Mouse (Mus musculus): ENCODE measurements around the gene Cdk8. TPM values are rescaled to one million over a fixed set of nuclear protein-coding genes. Genes with fewer than 3 reads are reported as not detected.

Cdk8 gene
- total RNA-seq, 2 experiments from 2014 or later, result 45.8 to 49.5 TPM

GRCm38 (mm10) chr5:146265934-146266591, 35.0 kb downstream of the Cdk8 start:
- DNase-seq (ENCODE audit: extremely low spot score in 1 of 2, low spot score in 2 of 2), result no peak
- intact Hi-C loops (cut with DNase I), result no loop called here

DNA sequence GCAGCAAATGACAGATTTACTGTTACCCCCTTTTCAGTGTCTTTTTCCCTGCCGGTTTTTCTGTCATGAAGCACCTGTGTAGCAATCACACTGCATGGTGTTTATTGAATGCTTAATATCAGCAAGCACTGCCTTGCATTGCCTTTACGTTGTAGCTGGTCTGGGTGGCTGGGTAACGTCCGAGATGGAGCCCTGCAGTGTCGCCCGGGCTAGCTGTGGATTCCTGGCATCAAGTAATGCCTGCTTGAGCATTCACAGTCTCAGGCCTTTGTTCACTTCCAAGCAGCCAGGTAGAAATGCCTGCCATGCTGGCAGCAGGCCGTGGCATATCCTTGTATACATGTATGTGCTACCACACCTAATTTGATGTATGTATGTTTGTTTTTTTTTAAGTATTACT, 36.7 kb downstream of the Cdk8 start:
- no peak for DNase-seq (ENCODE audit: extremely low spot score in 1 of 2, low spot score in 2 of 2)
- intact Hi-C loops (cut with DNase I), result no loop called here

GRCm38 (mm10) chr5:146270593-146270992, 39.6 kb downstream of the Cdk8 start:
- intact Hi-C loops (cut with DNase I), result loop anchor here (5.0 kb wide), 1 partner anchor 38 kb away; the partner anchor contains the start of gene Cdk8
- DNase-seq (ENCODE audit: extremely low spot score in 1 of 2, low spot score in 2 of 2), result no peak

DNA sequence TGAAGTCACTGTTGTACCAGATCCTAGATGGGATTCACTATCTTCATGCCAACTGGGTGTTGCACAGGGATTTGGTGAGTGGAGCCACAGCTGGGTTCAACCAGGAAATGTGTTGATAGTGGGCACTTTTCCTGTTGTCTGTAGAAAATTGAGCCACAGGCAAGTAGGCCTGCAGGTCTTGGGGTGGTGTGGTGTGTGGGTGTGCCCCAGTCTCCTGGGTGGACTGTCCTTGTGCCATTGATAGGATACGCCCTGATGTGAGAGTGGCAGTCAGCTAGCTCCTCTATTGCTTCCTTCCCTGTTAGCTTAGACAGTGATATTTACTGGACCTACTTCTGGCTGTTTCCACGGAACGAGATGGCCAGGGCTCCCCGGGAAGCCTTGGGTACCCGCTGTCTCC, 40.6 kb downstream of the Cdk8 start:
- no peak for DNase-seq (ENCODE audit: extremely low spot score in 1 of 2, low spot score in 2 of 2)
- intact Hi-C loops (cut with DNase I), result loop anchor here (5.0 kb wide), 1 partner anchor 39 kb away; the partner anchor contains the start of gene Cdk8

DNA sequence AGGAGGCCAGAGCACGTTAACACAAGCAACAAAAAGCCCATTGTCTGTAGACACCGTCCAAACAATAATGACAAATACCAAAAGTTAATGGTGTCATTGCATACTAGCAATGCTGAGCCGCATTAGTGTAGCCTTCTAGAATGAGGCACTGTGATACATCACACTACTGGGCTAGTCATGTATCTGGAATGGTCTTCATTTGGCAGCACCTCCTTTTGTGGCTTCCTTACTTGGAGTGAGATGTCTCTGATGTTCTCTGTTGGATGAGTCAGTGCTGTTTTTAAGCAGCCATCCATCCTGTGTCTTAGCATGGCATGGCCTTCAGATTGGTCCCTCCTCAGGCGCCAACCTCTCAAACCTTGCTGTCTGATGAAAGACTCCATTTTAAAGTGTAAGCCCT, 42.1 kb downstream of the Cdk8 start:
- intact Hi-C loops (cut with DNase I), result loop anchor here (5.0 kb wide), 1 partner anchor 41 kb away; the partner anchor contains the start of gene Cdk8
- no peak for DNase-seq (ENCODE audit: extremely low spot score in 1 of 2, low spot score in 2 of 2)

- intact Hi-C loops (cut with DNase I), result loop anchor here (5.0 kb wide), 1 partner anchor 42 kb away; the partner anchor contains the start of gene Cdk8
- peak in 1 of 2 experiments; percentile 46 for DNase-seq (ENCODE audit: extremely low spot score in 1 of 2, low spot score in 2 of 2)
These were observed 43.5 kb downstream of the Cdk8 start for GRCm38 (mm10) chr5:146274420-146275045.

DNA sequence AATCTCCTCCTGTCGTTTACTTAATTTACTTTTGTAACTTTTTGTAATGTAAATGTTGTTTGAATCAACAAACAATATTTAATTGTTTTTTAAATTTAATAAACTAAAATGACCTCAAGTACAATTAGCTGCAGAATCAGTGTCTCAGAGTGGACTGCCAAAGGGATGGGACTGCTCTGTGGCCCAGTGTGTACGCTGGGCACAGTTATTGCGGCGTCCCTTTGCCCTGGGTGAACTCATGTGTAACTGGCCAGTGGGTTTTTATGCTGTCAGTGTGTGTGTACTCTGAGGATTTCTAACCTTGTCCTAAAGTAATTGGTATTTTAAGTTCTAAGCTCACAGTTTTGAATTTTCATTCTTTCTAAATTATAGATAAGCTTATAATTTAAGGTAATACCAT, 46.5 kb downstream of the Cdk8 start:
- intact Hi-C loops (cut with DNase I), result no loop called here
- no peak for DNase-seq (ENCODE audit: extremely low spot score in 1 of 2, low spot score in 2 of 2)

DNA sequence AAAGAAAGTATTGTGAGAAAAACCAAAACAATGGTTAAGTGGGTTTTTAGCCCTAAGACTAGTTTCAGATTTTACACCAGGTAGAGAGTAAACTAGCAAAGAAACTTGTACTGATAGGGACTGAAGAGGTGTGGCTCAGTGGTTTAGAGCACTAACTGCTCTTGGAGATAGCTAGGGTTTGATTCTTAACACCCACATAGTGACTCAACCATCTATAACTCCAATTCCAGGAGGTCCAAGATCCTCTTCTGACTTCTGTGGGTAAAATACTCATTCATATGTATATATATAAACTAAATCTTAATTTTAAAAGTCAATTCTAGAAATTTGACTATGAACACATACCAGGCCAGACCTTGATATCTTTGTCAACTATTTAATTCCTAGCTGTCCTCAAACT, 49.0 kb downstream of the Cdk8 start:
- no peak for DNase-seq (ENCODE audit: extremely low spot score in 1 of 2, low spot score in 2 of 2)
- intact Hi-C loops (cut with DNase I), result no loop called here

- intact Hi-C loops (cut with DNase I), result no loop called here
- DNase-seq (ENCODE audit: extremely low spot score in 1 of 2, low spot score in 2 of 2), result no peak
These were observed 50.3 kb downstream of the Cdk8 start for GRCm38 (mm10) chr5:146281241-146281818.

- no peak for DNase-seq (ENCODE audit: extremely low spot score in 1 of 2, low spot score in 2 of 2)
- intact Hi-C loops (cut with DNase I), result no loop called here
These were observed 51.0 kb downstream of the Cdk8 start for GRCm38 (mm10) chr5:146281884-146282579.

DNA sequence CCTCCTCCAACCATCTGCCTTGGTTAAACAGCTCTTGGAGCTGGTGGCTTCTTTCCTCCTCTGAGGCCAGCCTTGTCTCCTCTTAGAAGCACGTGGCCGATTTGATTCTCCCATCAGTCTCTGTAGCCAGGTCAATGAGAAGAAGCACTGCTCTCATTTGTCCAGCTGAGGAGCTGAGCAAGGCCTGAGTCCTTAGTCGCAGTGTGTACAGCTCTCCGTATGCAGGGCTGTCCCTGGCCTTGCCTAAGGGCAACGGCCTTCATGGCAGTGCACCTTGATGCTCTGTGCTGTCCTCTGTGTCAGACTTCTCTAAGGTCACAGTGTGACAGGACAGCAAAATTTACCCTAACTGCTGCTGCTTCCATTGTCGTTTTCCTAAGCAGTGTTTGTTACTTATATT, 52.9 kb downstream of the Cdk8 start:
- no peak for DNase-seq (ENCODE audit: extremely low spot score in 1 of 2, low spot score in 2 of 2)
- intact Hi-C loops (cut with DNase I), result no loop called here

DNA sequence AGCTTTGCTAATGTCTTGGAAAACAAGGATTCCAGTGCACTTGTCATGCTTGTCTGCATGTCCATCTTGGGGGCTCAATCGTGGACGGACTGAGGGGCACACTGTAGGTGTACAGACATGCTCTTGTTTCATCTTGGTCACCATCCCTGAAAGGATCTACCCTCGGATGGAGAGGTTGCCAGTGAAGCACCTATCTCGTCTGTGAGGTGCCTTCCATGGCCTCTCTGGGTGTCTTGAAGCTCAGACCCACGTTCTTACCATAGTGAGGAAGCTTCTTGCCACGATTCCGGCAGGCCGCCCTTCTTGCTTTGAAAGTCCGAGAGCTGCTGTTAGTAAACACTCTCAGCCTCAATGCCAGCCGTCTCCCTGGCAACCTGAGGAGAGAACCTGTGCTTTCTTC, 56.4 kb downstream of the Cdk8 start:
- intact Hi-C loops (cut with DNase I), result no loop called here
- no peak for DNase-seq (ENCODE audit: extremely low spot score in 1 of 2, low spot score in 2 of 2)

DNA sequence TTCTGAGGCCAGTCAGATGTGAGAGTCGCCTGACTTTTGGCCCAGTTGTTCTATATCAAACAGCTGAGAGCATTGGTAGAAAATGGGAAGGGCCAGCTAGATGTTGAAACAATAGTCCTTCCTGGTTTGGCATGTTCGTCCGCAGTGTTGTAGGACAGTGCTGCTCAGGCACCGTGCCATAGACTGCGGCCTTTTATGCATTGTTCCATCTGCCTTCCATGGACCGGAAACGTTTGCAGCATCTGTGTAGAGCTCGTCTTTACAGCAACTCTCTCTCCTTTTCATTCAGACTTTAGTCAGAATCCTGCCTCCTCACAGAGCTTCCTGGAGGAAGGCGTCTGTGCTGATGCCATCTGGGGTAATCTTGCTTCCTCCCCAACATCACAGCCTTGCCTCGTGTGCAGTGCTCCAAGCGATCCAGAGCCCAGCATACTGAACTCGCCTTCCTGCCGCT, 57.0 kb downstream of the Cdk8 start:
- intact Hi-C loops (cut with DNase I), result no loop called here

DNA sequence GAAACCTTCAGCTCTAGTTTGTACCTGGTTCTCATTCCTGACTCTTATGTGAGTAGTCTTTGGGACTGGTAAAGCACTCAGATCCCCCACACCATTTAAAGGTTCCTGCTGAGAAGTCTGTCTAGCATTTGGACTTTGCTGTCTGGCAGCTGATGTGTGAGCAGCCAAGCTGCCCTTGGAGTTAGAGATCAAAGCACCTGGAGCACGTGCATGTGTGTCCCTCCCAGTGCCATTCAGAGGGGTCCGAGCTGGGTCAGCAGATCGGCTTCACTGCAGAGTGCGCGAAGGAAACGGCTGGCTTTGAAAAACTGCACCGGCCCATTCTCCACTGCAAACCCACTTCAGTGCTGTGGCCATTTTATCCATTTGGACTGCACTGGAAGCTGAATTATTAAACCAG, 58.9 kb downstream of the Cdk8 start:
- intact Hi-C loops (cut with DNase I), result no loop called here

More for the DNA sequence above, 57.0 kb downstream of the Cdk8 start:
- DNase-seq (ENCODE audit: extremely low spot score in 1 of 2, low spot score in 2 of 2), result no peak

GRCm38 (mm10) chr5:146290446-146290845, 59.4 kb downstream of the Cdk8 start:
- intact Hi-C loops (cut with DNase I), result no loop called here
- DNase-seq (ENCODE audit: extremely low spot score in 1 of 2, low spot score in 2 of 2), result no peak

More for the DNA sequence above, 58.9 kb downstream of the Cdk8 start:
- no peak for DNase-seq (ENCODE audit: extremely low spot score in 1 of 2, low spot score in 2 of 2)

DNA sequence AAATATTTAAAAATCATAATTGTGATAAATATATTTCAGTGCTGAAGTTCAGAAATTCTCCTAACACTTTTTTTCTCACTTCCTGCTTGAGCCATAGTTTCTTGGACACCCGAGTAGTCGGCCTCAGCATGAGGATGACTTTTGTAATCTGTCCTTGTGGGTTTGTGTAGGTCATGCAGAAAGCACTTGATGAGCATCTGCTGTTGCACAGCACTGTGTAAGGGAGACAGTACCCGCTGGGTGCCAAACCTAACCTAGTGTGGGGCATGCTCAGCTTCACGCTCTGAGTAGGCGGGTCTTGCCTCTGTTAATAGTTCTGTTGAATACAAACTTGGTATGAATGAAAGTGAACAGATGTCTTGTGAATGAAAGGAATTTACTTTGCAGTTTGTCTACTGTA, 60.5 kb downstream of the Cdk8 start:
- DNase-seq (ENCODE audit: extremely low spot score in 1 of 2, low spot score in 2 of 2), result no peak

GRCm38 (mm10) chr5:146292896-146293680, 62.1 kb downstream of the Cdk8 start:
- no peak for DNase-seq (ENCODE audit: extremely low spot score in 1 of 2, low spot score in 2 of 2)
- intact Hi-C loops (cut with DNase I), result no loop called here

More for the DNA sequence above, 60.5 kb downstream of the Cdk8 start:
- intact Hi-C loops (cut with DNase I), result no loop called here

GRCm38 (mm10) chr5:146293919-146294700, 63.1 kb downstream of the Cdk8 start:
- no peak for DNase-seq (ENCODE audit: extremely low spot score in 1 of 2, low spot score in 2 of 2)
- intact Hi-C loops (cut with DNase I), result no loop called here
